Mouse (Mus musculus) myocyte (in vitro differentiated cells): Measurements from ENCODE around the gene Scp2. TPM values are rescaled to one million over a fixed set of nuclear protein-coding genes. Genes with fewer than 3 reads are reported as not detected.

ENCODE experiments used
- H3K27me3 ChIP-seq: one replicate; pipeline ENCODE4 v1.6.1; 2011; ENCODE audit not compliant: control insufficient read depth, insufficient read depth, insufficient read length
- H3K36me3 ChIP-seq: one replicate; pipeline ENCODE4 v1.6.1; 2011; ENCODE audit not compliant: control insufficient read depth, insufficient read depth
- H3K4me2 ChIP-seq: one replicate; pipeline ENCODE4 v1.6.1; 2011; ENCODE audit warnings: low read depth, control low read depth
- H3K4me3 ChIP-seq: one replicate; pipeline ENCODE4 v1.5.1; 2011; ENCODE audit warnings: mild to moderate bottlenecking, control low read depth, moderate library complexity
- H3K79me2 ChIP-seq: one replicate; pipeline ENCODE4 v1.6.1; 2011; ENCODE audit not compliant: control insufficient read depth, insufficient read depth
- H3ac ChIP-seq: one replicate; pipeline ENCODE4 v1.6.1; 2011; ENCODE audit not compliant: control insufficient read depth, insufficient read length
- CEBPB ChIP-seq: IDR thresholded peaks from 2 replicates; pipeline ENCODE4 v1.6.1; 2011; ENCODE audit warnings: mild to moderate bottlenecking, moderate library complexity; ENCODE audit not compliant: poor library complexity, insufficient read depth, severe bottlenecking
- E2F4 ChIP-seq: IDR thresholded peaks from one replicate; pipeline ENCODE4 v1.6.1; 2011; ENCODE audit warnings: mild to moderate bottlenecking, control low read depth, moderate library complexity; ENCODE audit not compliant: insufficient read depth
- MAX ChIP-seq: IDR thresholded peaks from one replicate; pipeline ENCODE4 v1.6.1; 2011; ENCODE audit warnings: low read depth, mild to moderate bottlenecking, control low read depth
- MYOD1 ChIP-seq, 3 experiments: IDR thresholded peaks; one replicate each; pipeline ENCODE4 v1.6.1; 2011; ENCODE audit warnings: control low read depth in 2 of 3, low read depth in 2 of 3, mild to moderate bottlenecking in 2 of 3, moderate library complexity in 1 of 3; ENCODE audit not compliant: insufficient read length in 2 of 3, control insufficient read depth in 1 of 3
- MYOG ChIP-seq, 3 experiments: IDR thresholded peaks; one replicate each; pipeline ENCODE4 v1.6.1; 2011; ENCODE audit warnings: control low read depth in 2 of 3, low read depth in 2 of 3, mild to moderate bottlenecking in 2 of 3; ENCODE audit not compliant: insufficient read length in 2 of 3, control insufficient read depth in 1 of 3, insufficient read depth in 1 of 3
- POLR2A ChIP-seq: IDR thresholded peaks from one replicate; pipeline ENCODE4 v1.6.1; 2011; ENCODE audit warnings: low read depth, mild to moderate bottlenecking, control low read depth, moderate library complexity; ENCODE audit not compliant: insufficient read length
- POLR2AphosphoS2 ChIP-seq: IDR thresholded peaks from one replicate; pipeline ENCODE4 v1.6.1; 2011; ENCODE audit warnings: low read depth, control low read depth; ENCODE audit not compliant: insufficient read length
- REST ChIP-seq: IDR thresholded peaks from one replicate; pipeline ENCODE4 v1.6.1; 2011; ENCODE audit warnings: mild to moderate bottlenecking, control low read depth, moderate library complexity; ENCODE audit not compliant: insufficient read depth, insufficient read length
- SRF ChIP-seq: IDR thresholded peaks from one replicate; pipeline ENCODE4 v1.6.1; 2011; ENCODE audit warnings: low read depth; ENCODE audit not compliant: control insufficient read depth, insufficient read length
- TCF12 ChIP-seq: IDR thresholded peaks from one replicate; pipeline ENCODE4 v1.6.1; 2011; ENCODE audit warnings: mild to moderate bottlenecking, control low read depth; ENCODE audit not compliant: poor library complexity, insufficient read depth, severe bottlenecking
- TCF3 ChIP-seq: IDR thresholded peaks from one replicate; pipeline ENCODE4 v1.6.1; 2011; ENCODE audit warnings: low read depth, control low read depth; ENCODE audit not compliant: insufficient read length
- USF1 ChIP-seq: IDR thresholded peaks from one replicate; pipeline ENCODE4 v1.6.1; 2011; ENCODE audit warnings: low read depth, mild to moderate bottlenecking, control low read depth, moderate library complexity
- polyA plus RNA-seq: library from polyadenylated mRNA; unstranded; fragments of >200 nt; fragmentation: generic; extraction: Trizol; gene quantifications from one replicate; pipeline ENCODE4 v1.2.1, GENCODE M21; 2012; ENCODE audit warnings: missing spikeins

Scp2 gene
- polyA plus RNA-seq, 1 experiment = 79.8 TPM

DNA sequence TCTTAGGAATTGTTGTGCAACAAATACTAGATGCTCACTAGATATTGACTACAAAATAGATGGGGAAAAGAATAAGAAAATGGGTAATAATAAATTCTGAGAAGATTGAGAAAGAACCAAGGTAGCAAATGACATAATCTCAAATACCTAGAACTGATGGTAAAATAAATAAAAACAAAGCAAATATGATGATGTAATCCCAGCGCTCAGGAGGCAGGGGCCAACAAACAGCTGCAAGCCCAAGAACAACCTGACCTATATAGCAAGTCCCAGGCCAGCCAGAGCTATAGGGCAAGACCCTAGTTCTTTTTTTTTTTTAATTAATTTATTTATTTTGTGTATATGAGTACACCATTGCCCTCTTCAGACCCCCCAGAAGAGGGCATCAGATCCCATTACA lies 20.7 kb downstream of the Scp2 start:
- no peaks in the 10 kb centered on the region for H3K79me2 ChIP-seq
- TF ChIP-seq POLR2A (no peak), MAX (no peak), SRF (no peak), MYOG (IDR thresholded peaks at IDR 0.05; ENCODE audit: control insufficient read depth in 1 of 3, insufficient read depth in 1 of 3, insufficient read length in 2 of 3, low read depth in 2 of 3) (no peak), CEBPB (no peak), POLR2AphosphoS2 (no peak), USF1 (no peak), REST (no peak), TCF12 (no peak), E2F4 (no peak), MYOD1 (IDR thresholded peaks at IDR 0.05; ENCODE audit: control insufficient read depth in 1 of 3, insufficient read length in 2 of 3, low read depth in 2 of 3) (no peak), TCF3 (no peak)
- no peaks in the 10 kb centered on the region for H3K27me3 ChIP-seq
- no peak overlapping the region for H3K4me2 ChIP-seq
- H3ac ChIP-seq = no peak overlapping the region
- no peaks in the 10 kb centered on the region for H3K36me3 ChIP-seq
- H3K4me3 ChIP-seq = no peak overlapping the region

DNA sequence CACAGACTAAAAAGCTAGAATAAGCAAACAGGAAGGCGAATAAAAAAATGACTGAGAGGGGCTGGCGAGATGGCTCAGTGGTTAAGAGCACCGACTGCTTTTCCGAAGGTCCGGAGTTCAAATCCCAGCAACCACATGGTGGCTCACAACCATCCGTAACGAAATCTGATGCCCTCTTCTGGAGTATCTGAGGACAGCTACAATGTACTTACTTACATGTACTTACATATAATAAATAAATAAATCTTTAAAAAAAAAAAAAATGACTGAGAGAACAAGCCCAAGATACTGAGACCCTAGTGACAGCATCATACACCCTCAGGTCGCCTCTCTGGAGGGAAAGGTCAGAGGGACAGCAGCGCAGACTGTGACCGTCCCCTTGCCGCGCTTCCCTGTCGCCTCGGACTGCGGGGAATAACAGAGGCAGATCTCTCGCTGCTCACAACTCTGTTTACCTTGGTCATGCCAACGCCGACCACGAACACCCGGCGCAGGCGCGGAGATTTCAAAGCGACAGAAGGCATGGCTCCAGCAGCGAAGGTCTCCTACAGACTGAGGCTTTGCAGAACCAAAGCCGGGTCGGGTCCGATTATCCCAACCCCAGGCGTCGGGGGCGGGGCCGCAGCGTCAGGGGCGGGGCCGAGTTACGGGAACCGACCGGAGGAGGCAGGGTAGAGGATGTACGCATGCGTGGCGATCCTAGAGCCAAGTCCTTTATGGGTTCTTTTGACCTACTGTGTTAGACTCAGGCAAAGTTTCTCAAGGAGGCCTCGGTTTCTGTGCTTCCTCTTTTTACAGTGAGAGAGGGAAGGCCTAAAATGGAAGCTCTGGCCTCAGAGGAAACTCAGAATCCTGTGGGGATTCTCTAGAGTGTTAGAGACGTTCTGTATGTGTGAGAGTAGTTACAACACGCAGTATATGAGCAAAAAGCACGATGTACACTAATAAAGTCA lies 26.6 kb downstream of the Scp2 start:
- H3K36me3 ChIP-seq = no peaks in the 10 kb centered on the region
- no peaks in the 10 kb centered on the region for H3K27me3 ChIP-seq
- peak overlapping the region; percentile 80 for H3ac ChIP-seq
- H3K79me2 ChIP-seq = no peaks in the 10 kb centered on the region
- H3K4me3 ChIP-seq = peak overlapping the region; percentile 49
- TF ChIP-seq POLR2A (peak; percentile 82), USF1 (no peak), E2F4 (no peak), POLR2AphosphoS2 (peak; percentile 85), MYOD1 (IDR thresholded peaks at IDR 0.05; ENCODE audit: control insufficient read depth in 1 of 3, insufficient read length in 2 of 3, low read depth in 2 of 3) (no peak)
- peak overlapping the region; percentile 86 for H3K4me2 ChIP-seq

DNA sequence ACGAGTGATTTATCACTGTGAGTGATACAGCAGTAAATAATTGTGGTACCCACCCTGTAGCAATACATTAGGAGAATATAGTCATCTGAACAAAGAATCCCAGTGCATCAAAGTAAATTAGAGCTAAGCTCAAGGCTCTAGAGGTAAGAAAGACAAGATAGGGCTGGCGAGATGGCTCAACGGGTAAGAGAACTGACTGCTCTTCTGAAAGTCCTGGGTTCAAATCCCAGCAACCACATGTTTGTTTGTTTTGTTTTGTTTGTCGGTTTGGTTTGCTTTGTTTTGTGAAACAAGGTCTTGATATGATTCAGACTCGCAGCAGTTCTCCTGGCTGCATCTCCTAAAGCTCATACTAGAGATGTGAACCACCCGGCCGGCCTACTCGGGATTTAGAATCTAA lies 27.3 kb downstream of the Scp2 start:
- Histone ChIP-seq H3K4me3 (peak overlapping the region; percentile 49), H3K79me2 (no peaks in the 10 kb centered on the region), H3K4me2 (peak overlapping the region; percentile 72), H3ac (peak overlapping the region; percentile 80), H3K36me3 (no peaks in the 10 kb centered on the region), H3K27me3 (no peaks in the 10 kb centered on the region)
- no peak for TF ChIP-seq TCF12
- TF ChIP-seq E2F4 = no peak
- TF ChIP-seq MAX = no peak
- no peak for TF ChIP-seq MYOD1 (IDR thresholded peaks at IDR 0.05; ENCODE audit: control insufficient read depth in 1 of 3, insufficient read length in 2 of 3, low read depth in 2 of 3)
- no peak for TF ChIP-seq TCF3
- no peak for TF ChIP-seq POLR2AphosphoS2
- no peak for TF ChIP-seq CEBPB
- TF ChIP-seq MYOG (IDR thresholded peaks at IDR 0.05; ENCODE audit: control insufficient read depth in 1 of 3, insufficient read depth in 1 of 3, insufficient read length in 2 of 3, low read depth in 2 of 3) = no peak
- no peak for TF ChIP-seq POLR2A
- TF ChIP-seq USF1 = no peak
- no peak for TF ChIP-seq SRF
- TF ChIP-seq REST = no peak

DNA sequence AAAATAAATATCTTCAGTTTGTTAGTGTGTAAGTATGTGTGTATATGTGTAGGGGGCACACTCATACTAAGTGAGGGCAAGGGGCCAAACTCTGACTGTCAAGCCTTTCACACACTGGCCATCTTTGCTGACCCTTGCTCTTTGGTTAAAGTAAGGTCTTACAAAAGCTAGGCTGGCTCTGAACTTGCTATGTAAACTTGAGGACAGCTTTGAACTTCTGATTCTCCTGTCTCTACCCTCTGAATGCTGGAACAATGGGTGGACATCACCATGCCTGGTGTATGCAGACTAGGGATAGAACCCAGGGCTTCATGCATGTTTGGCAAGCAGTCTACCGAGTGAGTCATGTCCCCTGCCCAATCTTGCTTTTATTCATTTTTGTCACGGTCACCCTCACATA lies 28.3 kb downstream of the Scp2 start:
- TF ChIP-seq TCF12 = no peak
- no peak for TF ChIP-seq USF1
- no peak for TF ChIP-seq MYOD1 (IDR thresholded peaks at IDR 0.05; ENCODE audit: control insufficient read depth in 1 of 3, insufficient read length in 2 of 3, low read depth in 2 of 3)
- TF ChIP-seq POLR2AphosphoS2 = no peak
- TF ChIP-seq TCF3 = no peak
- Histone ChIP-seq H3ac (no peak overlapping the region), H3K4me2 (no peak overlapping the region), H3K79me2 (no peaks in the 10 kb centered on the region), H3K4me3 (no peak overlapping the region), H3K36me3 (no peaks in the 10 kb centered on the region), H3K27me3 (no peaks in the 10 kb centered on the region)

DNA sequence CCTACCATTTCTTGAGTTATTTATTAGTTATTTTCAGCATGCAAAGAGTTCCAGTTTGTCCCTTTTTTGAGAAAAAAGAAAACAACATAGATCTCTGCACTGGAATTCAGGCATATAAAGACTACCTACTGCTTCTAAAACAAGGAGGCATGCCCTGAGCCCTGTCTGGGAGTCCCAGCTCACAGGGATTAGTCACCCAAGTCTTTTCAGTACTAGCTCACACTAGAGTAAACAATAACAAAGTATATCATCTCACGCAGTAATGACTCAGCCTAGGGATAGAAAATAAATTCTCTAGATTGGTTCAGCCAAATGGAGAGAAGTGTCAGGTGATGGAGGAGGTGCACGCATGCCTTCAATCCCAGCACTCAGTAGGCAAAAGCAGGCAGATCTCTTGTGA lies 34.1 kb downstream of the Scp2 start:
- Histone ChIP-seq H3K27me3 (no peaks in the 10 kb centered on the region), H3ac (no peak overlapping the region), H3K79me2 (no peaks in the 10 kb centered on the region), H3K36me3 (peaks cover 3% of the 10 kb centered on the region), H3K4me3 (no peak overlapping the region), H3K4me2 (no peak overlapping the region)
- TF ChIP-seq MAX = no peak
- TF ChIP-seq MYOG (IDR thresholded peaks at IDR 0.05; ENCODE audit: control insufficient read depth in 1 of 3, insufficient read depth in 1 of 3, insufficient read length in 2 of 3, low read depth in 2 of 3) = no peak
- no peak for TF ChIP-seq POLR2A
- TF ChIP-seq TCF3 = no peak
- no peak for TF ChIP-seq TCF12
- no peak for TF ChIP-seq POLR2AphosphoS2
- TF ChIP-seq MYOD1 (IDR thresholded peaks at IDR 0.05; ENCODE audit: control insufficient read depth in 1 of 3, insufficient read length in 2 of 3, low read depth in 2 of 3) = no peak
